Comparison of ENCODE assay signal across 20 mouse cellular contexts in genomic region chr5:77855191-77855590, GRCm38 (mm10).
A peak's percentile ranks its signal among the peaks of the same experiment; 100 is the strongest.
DNase-seq lines count a peak whose midpoint lies in the region; ATAC-seq and TF ChIP-seq lines count a peak whose summit lies in the region.
"Had no signal": no experiment of that assay in that cellular context is flagged by ENCODE, and none has a peak within 500 bp of the region (broad histone marks: within the 10 kb centered on the region; RNA-seq: fewer than 3 reads in every experiment).

No protein-coding gene starts in this region.

- no peak overlapping the region for H3K4me3 ChIP-seq in forebrain, embryonic 14.5 days (ENCODE audit: low read depth, low read length)
- no peak overlapping the region for H3K4me3 ChIP-seq in forebrain, embryonic 16.5 days (replicated peaks; ENCODE audit: low read length)
- no peak overlapping the region for H3K4me3 ChIP-seq in neural tube, embryonic 15.5 days (replicated peaks)
- H3K4me3 ChIP-seq: embryonic facial prominence, embryonic 13.5 days; forebrain, embryonic 12.5 days; gastrocnemius, adult 2 months; heart, embryonic 13.5 days; hindbrain, embryonic 15.5 days had no signal

- no peak overlapping the region for H3K4me2 ChIP-seq in forebrain, embryonic 14.5 days (ENCODE audit: low read length)
- no peak overlapping the region for H3K4me2 ChIP-seq in forebrain, embryonic 16.5 days (ENCODE audit: low read length)
- H3K4me2 ChIP-seq in neural tube, embryonic 15.5 days, result no peak overlapping the region
- H3K4me2 ChIP-seq: embryonic facial prominence, embryonic 13.5 days; forebrain, embryonic 12.5 days; heart, embryonic 13.5 days had no signal

- TF ChIP-seq POLR2A in brain, embryonic 14.5 days (IDR thresholded peaks at IDR 0.05; ENCODE audit: borderline replicate concordance, extremely low read depth, insufficient read depth, insufficient read length, poor library complexity, severe bottlenecking), result no peak

- no peak for TF ChIP-seq CTCF in brain, embryonic 14.5 days (IDR thresholded peaks at IDR 0.05; ENCODE audit: borderline replicate concordance, extremely low read depth, insufficient read depth, insufficient read length)

- ATAC-seq in forebrain, embryonic 14.5 days, result no peak
- ATAC-seq in forebrain, embryonic 16.5 days, result no peak
- no peak for ATAC-seq in neural tube, embryonic 15.5 days (ENCODE audit: low FRiP score)

- WGBS in forebrain, embryonic 14.5 days, result 64% methylated on average over 6 of the region's 6 CpGs
- 61% methylated on average over 6 of the region's 6 CpGs for WGBS in forebrain, embryonic 16.5 days
- WGBS in neural tube, embryonic 15.5 days, result 81% methylated on average over 6 of the region's 6 CpGs

- peak; percentile 28 for DNase-seq in forebrain, embryonic 14.5 days (ENCODE audit: low spot score)
- DNase-seq in left cerebral cortex, postnatal 4 days, result peak; percentile 49
- DNase-seq in left cerebral cortex, adult 18-20 months (ENCODE audit: low spot score in 2 of 2), result no peak
- peak; percentile 50 for DNase-seq in brain, embryonic 14.5 days (ENCODE audit: low read depth)
- peak; percentile 7 for DNase-seq in retina, embryonic 14.5 days (ENCODE audit: low spot score)
- DNase-seq: adrenal gland, adult 2 months; adrenal gland, postnatal 25 days; cerebellum, adult 18-20 months; cerebellum, postnatal 36 days; gastrocnemius, adult 2 months; gastrocnemius, postnatal 25 days; heart, adult 11 months; heart, postnatal 36 days; kidney, adult 11 months had no signal

- intact Hi-C loops in left cerebral cortex, postnatal 4 days (cut with DNase I), result no loop called here

- no peaks in the 10 kb centered on the region for H3K36me3 ChIP-seq in forebrain, embryonic 14.5 days (ENCODE audit: control insufficient read depth, insufficient read depth, low read length)
- no peaks in the 10 kb centered on the region for H3K36me3 ChIP-seq in forebrain, embryonic 16.5 days (ENCODE audit: control insufficient read depth, insufficient read depth)
- H3K36me3 ChIP-seq in neural tube, embryonic 15.5 days, result no peaks in the 10 kb centered on the region
- H3K36me3 ChIP-seq: embryonic facial prominence, embryonic 13.5 days; forebrain, embryonic 12.5 days; heart, embryonic 13.5 days; hindbrain, embryonic 15.5 days had no signal

- H3K4me1 ChIP-seq in forebrain, embryonic 14.5 days (ENCODE audit: control insufficient read depth, insufficient read depth, low read length), result no peaks in the 10 kb centered on the region; the same call in 1 of the 2 replicates
- H3K4me1 ChIP-seq in forebrain, embryonic 16.5 days (replicated peaks; ENCODE audit: control insufficient read depth, insufficient read depth, low read length), result peaks cover 11% of the 10 kb centered on the region; the same call in 1 of the 2 replicates
- no peaks in the 10 kb centered on the region for H3K4me1 ChIP-seq in neural tube, embryonic 15.5 days
- H3K4me1 ChIP-seq: embryonic facial prominence, embryonic 13.5 days; forebrain, embryonic 12.5 days; heart, embryonic 13.5 days had no signal

- H3K9me3 ChIP-seq in forebrain, embryonic 14.5 days (replicated peaks; ENCODE audit: control insufficient read depth, low read length), result no peaks in the 10 kb centered on the region
- H3K9me3 ChIP-seq in forebrain, embryonic 16.5 days (ENCODE audit: control insufficient read depth, low read length), result no peaks in the 10 kb centered on the region
- H3K9me3 ChIP-seq in neural tube, embryonic 15.5 days (replicated peaks), result no peaks in the 10 kb centered on the region
- H3K9me3 ChIP-seq: embryonic facial prominence, embryonic 13.5 days; forebrain, embryonic 12.5 days; heart, embryonic 13.5 days; hindbrain, embryonic 15.5 days had no signal

- H3K9ac ChIP-seq in forebrain, embryonic 14.5 days (ENCODE audit: low read length), result no peak overlapping the region
- no peak overlapping the region for H3K9ac ChIP-seq in forebrain, embryonic 16.5 days (replicated peaks; ENCODE audit: low read depth, low read length)
- no peak overlapping the region for H3K9ac ChIP-seq in neural tube, embryonic 15.5 days (replicated peaks)
- H3K9ac ChIP-seq: embryonic facial prominence, embryonic 13.5 days; forebrain, embryonic 12.5 days; heart, embryonic 13.5 days; hindbrain, embryonic 15.5 days had no signal

- H3K27me3 ChIP-seq in forebrain, embryonic 14.5 days (replicated peaks; ENCODE audit: control insufficient read depth, insufficient read depth, low read length), result no peaks in the 10 kb centered on the region
- no peaks in the 10 kb centered on the region for H3K27me3 ChIP-seq in forebrain, embryonic 16.5 days (replicated peaks; ENCODE audit: control insufficient read depth, insufficient read depth, low read length)
- H3K27me3 ChIP-seq in neural tube, embryonic 15.5 days (replicated peaks), result no peaks in the 10 kb centered on the region
- H3K27me3 ChIP-seq: embryonic facial prominence, embryonic 13.5 days; forebrain, embryonic 12.5 days; heart, embryonic 13.5 days; hindbrain, embryonic 15.5 days had no signal

- no peak overlapping the region for H3K27ac ChIP-seq in forebrain, embryonic 14.5 days (ENCODE audit: low read depth, low read length)
- H3K27ac ChIP-seq in forebrain, embryonic 16.5 days (ENCODE audit: low read length), result no peak overlapping the region
- H3K27ac ChIP-seq in neural tube, embryonic 15.5 days (replicated peaks), result no peak overlapping the region
- H3K27ac ChIP-seq: embryonic facial prominence, embryonic 13.5 days; forebrain, embryonic 12.5 days; gastrocnemius, adult 2 months; heart, embryonic 13.5 days had no signal

Comparison
In these comparisons a context has a peak if more than half of its experiments do, and no peak if none do; other contexts are left out.
1. DNase-seq: peak in forebrain, embryonic 14.5 days (single experiment), left cerebral cortex, postnatal 4 days (single experiment), brain, embryonic 14.5 days (single experiment) and retina, embryonic 14.5 days (single experiment); none in left cerebral cortex, adult 18-20 months (0 of 2).